Mouse (Mus musculus) heart, postnatal 0 days (tissue): Measurements from ENCODE around the gene Pip4k2a. TPM values are rescaled to one million over a fixed set of nuclear protein-coding genes. Genes with fewer than 3 reads are reported as not detected.

Experiments
- ATAC-seq: fragments of 200-750 bp; cut with Nextera tagmentation; 2 replicates; pipeline ENCODE4 v1.8.0; 2017; ENCODE audit warnings: low read depth, moderate number of reproducible peaks, moderate library complexity; ENCODE audit not compliant: insufficient read depth
- DNase-seq: peaks from one replicate; pipeline ENCODE4 v3.0.0-alpha.2; 2016; ENCODE audit warnings: low spot score
- H3K27ac ChIP-seq: fragments of 300-500 bp; sonication (generic); 2 replicates; pipeline ENCODE4 v1.5.1; 2014; ENCODE audit warnings: low read depth, mild to moderate bottlenecking
- H3K27me3 ChIP-seq: fragments of 300-500 bp; sonication (generic); 2 replicates; pipeline ENCODE4 v1.6.1; 2014; ENCODE audit warnings: low read length, mixed read lengths; ENCODE audit not compliant: control insufficient read depth, insufficient read depth
- H3K36me3 ChIP-seq: fragments of 300-500 bp; sonication (generic); replicated peaks from 2 replicates; pipeline ENCODE4 v1.6.1; 2014; ENCODE audit warnings: low read length, mixed read lengths; ENCODE audit not compliant: control insufficient read depth, insufficient read depth
- H3K4me1 ChIP-seq: fragments of 300-500 bp; sonication (generic); 2 replicates; pipeline ENCODE4 v1.6.1; 2014; ENCODE audit warnings: antibody characterized with exemption; ENCODE audit not compliant: control insufficient read depth, insufficient read depth
- H3K4me2 ChIP-seq: fragments of 300-500 bp; sonication (generic); 2 replicates; pipeline ENCODE4 v1.6.1; 2014; ENCODE audit warnings: low read depth, mild to moderate bottlenecking, low read length, moderate library complexity
- H3K4me3 ChIP-seq: fragments of 300-500 bp; sonication (generic); 2 replicates; pipeline ENCODE4 v1.5.1; 2014; ENCODE audit warnings: low read depth, low read length
- H3K9ac ChIP-seq: fragments of 300-500 bp; sonication (generic); replicated peaks from 2 replicates; pipeline ENCODE4 v1.6.1; 2014; ENCODE audit warnings: low read depth, low read length, mixed read lengths
- H3K9me3 ChIP-seq: fragments of 300-500 bp; sonication (generic); replicated peaks from 2 replicates; pipeline ENCODE4 v1.6.1; 2016; ENCODE audit warnings: low read length; ENCODE audit not compliant: control insufficient read depth
- CTCF ChIP-seq: IDR thresholded peaks from 2 replicates; pipeline ENCODE4 v1.5.1; 2016; ENCODE audit warnings: antibody characterized with exemption, control low read depth, low read depth
- EP300 ChIP-seq: IDR thresholded peaks from 2 replicates; pipeline ENCODE4 v1.6.1; 2016; ENCODE audit warnings: antibody characterized with exemption, low read depth
- WGBS: fragments of 180-500 bp; shearing (Covaris S2); extraction: QIAGEN DNeasy Blood & Tissue Kit; methylation state at CpG from one replicate; pipeline ENCODE4 v1.1.7; 2014; 5-methylcytosine and 5-hydroxymethylcytosine counted together
- polyA plus RNA-seq: library from polyadenylated mRNA; unstranded; fragments of >200 nt; fragmentation: Nextera tagmentation; extraction: Ambion mirVana; gene quantifications from 2 replicates; pipeline ENCODE4 v1.2.1, GENCODE M21; 2015
- total RNA-seq: library from RNA; depleted of rRNA; stranded (reverse); fragments of >200 nt; gene quantifications from 2 replicates; pipeline ENCODE4 v1.2.3, GENCODE M21; 2014; ENCODE audit warnings: low replicate concordance; rRNA removed

Pip4k2a gene
- total and polyA plus RNA-seq, 2 experiments from 2014 or later: 1.3 to 2.7 TPM

- ATAC-seq (no peak), DNase-seq (no peak)
- Histone ChIP-seq H3K27me3 (peaks cover 54% of the 10 kb centered on the region), H3K9ac (no peak overlapping the region), H3K27ac (no peak overlapping the region), H3K9me3 (no peaks in the 10 kb centered on the region), H3K36me3 (no peaks in the 10 kb centered on the region), H3K4me2 (peak overlapping the region; percentile 88), H3K4me1 (peaks cover 8% of the 10 kb centered on the region; the same call in 1 of the 2 replicates), H3K4me3 (peak overlapping the region; percentile 53)
- TF ChIP-seq CTCF: no peak
- no peak for TF ChIP-seq EP300
- WGBS: 11% methylated on average over 24 of the region's 24 CpGs
These were observed 197.2 kb downstream of the Pip4k2a start for GRCm38 (mm10) chr2:18800646-18801251.

DNA sequence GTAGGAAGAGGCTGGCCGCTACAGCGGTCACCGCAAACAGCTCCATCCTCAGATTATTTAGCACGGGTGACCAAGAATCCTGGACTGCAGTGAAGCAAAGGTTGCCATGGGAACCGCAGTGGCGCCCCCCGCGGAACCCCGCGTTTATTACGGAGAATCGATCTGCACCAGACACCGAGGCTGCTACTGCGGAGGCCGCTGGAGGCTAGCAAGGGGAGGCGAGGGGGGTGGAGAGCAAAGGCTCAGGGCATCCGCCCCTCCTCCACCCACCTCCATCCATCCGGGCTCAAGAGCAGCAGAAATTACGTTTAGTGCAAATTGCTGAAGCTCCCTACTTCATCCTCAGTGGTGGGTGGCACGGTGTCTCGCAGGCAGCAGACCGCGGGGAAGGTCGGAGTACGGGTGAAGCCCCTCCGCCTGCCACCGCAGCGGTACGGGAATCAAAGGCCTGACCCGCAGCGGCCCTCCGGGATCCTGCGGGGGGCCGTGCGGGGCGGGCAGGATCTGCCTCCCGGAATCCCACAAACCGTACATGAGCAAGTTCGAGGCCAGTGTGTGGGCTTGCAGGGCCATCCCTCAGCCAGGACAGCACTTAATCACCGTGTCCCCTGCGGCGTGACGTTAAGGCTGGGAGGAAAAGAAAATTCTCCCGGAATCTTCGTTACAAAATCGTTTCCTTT, 197.8 kb downstream of the Pip4k2a start:
- TF ChIP-seq CTCF (no peak), EP300 (no peak)
- no peak for DNase-seq
- WGBS: under 1% methylated on average over 46 of the region's 46 CpGs

DNA sequence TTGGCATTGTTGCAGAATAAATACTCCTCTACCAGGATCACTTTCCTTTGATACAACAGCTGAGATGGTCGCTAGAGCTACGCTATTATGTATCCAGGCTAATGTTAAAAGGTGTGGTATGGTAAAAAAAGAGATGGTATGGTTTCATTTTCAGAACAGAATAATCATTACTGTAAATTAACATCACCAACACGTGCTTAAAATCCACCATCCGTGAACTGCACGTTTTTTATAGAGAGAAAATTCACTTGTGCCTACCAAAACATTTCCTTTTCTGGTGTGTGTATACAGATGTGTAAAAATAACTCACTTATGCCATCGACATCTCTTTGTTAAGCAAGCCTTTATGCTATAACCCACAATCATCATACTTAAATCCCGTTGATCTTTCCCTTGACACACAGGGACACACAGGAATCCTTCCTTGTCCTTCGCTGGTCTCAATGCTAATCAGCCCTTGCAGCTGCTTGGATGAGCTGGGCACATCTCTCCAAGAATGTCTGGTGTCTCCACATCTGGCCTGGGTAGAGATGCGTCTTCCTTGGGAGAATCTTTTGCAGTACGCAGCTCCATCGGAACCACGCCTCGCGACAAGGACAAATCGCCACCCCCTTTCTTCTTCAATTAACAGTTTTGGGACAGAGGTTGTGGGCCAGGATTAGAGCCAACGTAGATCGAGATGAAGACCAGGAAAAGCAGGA, 198.5 kb downstream of the Pip4k2a start:
- Histone ChIP-seq H3K9ac (no peak overlapping the region), H3K9me3 (no peaks in the 10 kb centered on the region), H3K27me3 (peaks cover 54% of the 10 kb centered on the region), H3K4me2 (peak overlapping the region; percentile 88), H3K4me1 (peaks cover 8% of the 10 kb centered on the region; the same call in 1 of the 2 replicates), H3K4me3 (peak overlapping the region; percentile 53), H3K27ac (no peak overlapping the region), H3K36me3 (no peaks in the 10 kb centered on the region)
- ATAC-seq (no peak), DNase-seq (no peak)
- TF ChIP-seq EP300 (no peak), CTCF (no peak)
- WGBS: 18% methylated on average over 17 of the region's 17 CpGs

More for the DNA sequence above, 197.8 kb downstream of the Pip4k2a start:
- Histone ChIP-seq H3K36me3 (no peaks in the 10 kb centered on the region), H3K4me2 (peak overlapping the region; percentile 88), H3K9ac (no peak overlapping the region), H3K27ac (no peak overlapping the region), H3K4me1 (peaks cover 8% of the 10 kb centered on the region; the same call in 1 of the 2 replicates), H3K27me3 (peaks cover 54% of the 10 kb centered on the region), H3K9me3 (no peaks in the 10 kb centered on the region), H3K4me3 (peak overlapping the region; percentile 53)
- ATAC-seq: peak; percentile 33; the same call in 1 of the 2 replicates

GRCm38 (mm10) chr2:18797776-18798175, 200.2 kb downstream of the Pip4k2a start:
- H3K9me3 ChIP-seq: no peaks in the 10 kb centered on the region
- no peaks in the 10 kb centered on the region for H3K36me3 ChIP-seq
- ATAC-seq: no peak
- H3K27me3 ChIP-seq: peaks cover 51% of the 10 kb centered on the region
- H3K4me3 ChIP-seq: no peak overlapping the region
- H3K9ac ChIP-seq: no peak overlapping the region
- DNase-seq: no peak
- H3K4me1 ChIP-seq: peaks cover 8% of the 10 kb centered on the region; the same call in 1 of the 2 replicates
- 86% methylated on average over 8 of the region's 8 CpGs for WGBS
- H3K4me2 ChIP-seq: no peak overlapping the region
- no peak overlapping the region for H3K27ac ChIP-seq
- TF ChIP-seq EP300: no peak
- no peak for TF ChIP-seq CTCF

DNA sequence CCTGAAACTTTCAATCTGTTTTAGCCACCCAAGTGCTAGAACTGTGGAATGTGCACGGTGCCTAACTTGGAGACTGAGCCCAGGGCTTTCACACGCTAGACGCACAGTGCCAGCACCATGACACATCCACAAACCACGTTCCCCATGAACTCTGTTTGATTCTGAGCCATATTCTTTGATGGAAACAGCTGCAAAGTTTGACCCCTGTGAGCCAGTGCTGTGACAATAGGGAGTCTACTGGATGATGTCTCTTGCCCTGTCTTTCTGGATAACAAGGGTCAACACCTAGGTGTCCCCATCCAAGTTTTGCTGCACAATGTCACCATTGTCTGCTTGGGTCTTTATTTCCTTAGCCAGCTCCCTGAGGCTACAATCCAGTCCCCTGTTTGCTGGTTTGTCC, 203.7 kb downstream of the Pip4k2a start:
- Histone ChIP-seq H3K27me3 (peaks cover 20% of the 10 kb centered on the region), H3K4me3 (no peak overlapping the region), H3K4me1 (no peaks in the 10 kb centered on the region), H3K9ac (no peak overlapping the region), H3K9me3 (no peaks in the 10 kb centered on the region), H3K36me3 (no peaks in the 10 kb centered on the region), H3K4me2 (no peak overlapping the region), H3K27ac (no peak overlapping the region)
- no peak for TF ChIP-seq EP300
- no peak for TF ChIP-seq CTCF
- no peak for DNase-seq
- ATAC-seq: no peak
- 72% methylated on average over 4 of the region's 4 CpGs for WGBS

Other genes with a start within 250 kb of the Pip4k2a start
- 4.1 TPM in 1 of 2 replicates, not detected in the other for gene 4930426L09Rik, start 217 bp upstream of the Pip4k2a start, total RNA-seq
- 0.08 and 0.36 TPM in 2 replicates for gene 4930426L09Rik, start 217 bp upstream of the Pip4k2a start, polyA plus RNA-seq
- not detected in 2 replicates for gene Armc3, start 201.2 kb upstream of the Pip4k2a start, total RNA-seq
- gene Armc3, start 201.2 kb upstream of the Pip4k2a start, polyA plus RNA-seq: 0.07 and 0.19 TPM in 2 replicates